Mouse (Mus musculus) liver, adult (tissue): ENCODE results near the gene Fam222b.

Experiments
- GATA4 ChIP-seq: IDR thresholded peaks from 2 replicates; pipeline ENCODE4 v1.6.1; 2014; ENCODE audit warnings: mild to moderate bottlenecking, low read length; ENCODE audit not compliant: insufficient replicate concordance

The Fam222b gene

GRCm38 (mm10) chr11:78146707-78147543 is 52.5 kb downstream of the Fam222b start:
- no peak for TF ChIP-seq GATA4

DNA sequence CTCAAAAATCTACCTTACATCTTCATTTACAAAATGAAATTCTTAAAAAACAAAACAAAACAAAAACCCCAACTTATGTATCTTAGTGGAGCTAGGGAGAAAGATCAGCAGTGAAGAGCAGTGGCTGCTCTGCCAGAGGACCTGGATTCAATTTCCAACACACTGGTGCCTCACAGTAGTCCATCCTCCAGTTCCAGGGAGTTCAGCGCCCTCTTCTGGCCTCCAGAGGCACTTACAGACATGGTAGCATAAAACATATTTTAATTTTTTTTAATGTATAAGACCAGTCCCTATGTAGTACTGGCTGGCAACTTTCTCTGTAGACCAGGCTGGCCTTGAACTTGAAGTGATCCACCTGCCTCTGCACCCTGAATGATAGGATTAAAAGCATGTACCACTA is 56.7 kb downstream of the Fam222b start:
- TF ChIP-seq GATA4: no peak

GRCm38 (mm10) chr11:78152299-78153231 is 58.1 kb downstream of the Fam222b start:
- no peak for TF ChIP-seq GATA4

DNA sequence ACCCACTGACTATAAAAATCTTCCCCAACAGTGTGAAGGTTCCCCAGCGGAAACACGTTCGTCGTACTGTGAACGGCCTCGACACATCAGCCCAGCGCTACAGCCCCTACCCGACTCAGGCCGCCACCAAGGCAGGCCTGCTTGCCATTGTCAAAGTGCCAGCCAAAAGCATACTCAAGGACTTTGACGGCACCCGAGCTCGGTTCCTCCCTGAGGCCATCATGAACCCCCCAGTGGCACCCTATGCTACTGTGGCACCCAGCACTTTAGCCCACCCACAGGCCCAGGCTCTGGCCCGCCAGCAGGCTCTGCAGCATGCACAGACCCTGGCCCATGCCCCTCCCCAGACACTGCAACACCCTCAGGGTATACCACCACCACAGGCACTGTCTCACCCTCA is 59.3 kb downstream of the Fam222b start:
- TF ChIP-seq GATA4: no peak

- TF ChIP-seq GATA4: no peak
Measured at GRCm38 (mm10) chr11:78155674-78156073, 61.2 kb downstream of the Fam222b start.

GRCm38 (mm10) chr11:78156156-78156699 is 61.8 kb downstream of the Fam222b start:
- no peak for TF ChIP-seq GATA4

- TF ChIP-seq GATA4: no peak
Measured at GRCm38 (mm10) chr11:78159096-78159495, 64.6 kb downstream of the Fam222b start.

GRCm38 (mm10) chr11:78159557-78159956 is 65.1 kb downstream of the Fam222b start:
- TF ChIP-seq GATA4: no peak

DNA sequence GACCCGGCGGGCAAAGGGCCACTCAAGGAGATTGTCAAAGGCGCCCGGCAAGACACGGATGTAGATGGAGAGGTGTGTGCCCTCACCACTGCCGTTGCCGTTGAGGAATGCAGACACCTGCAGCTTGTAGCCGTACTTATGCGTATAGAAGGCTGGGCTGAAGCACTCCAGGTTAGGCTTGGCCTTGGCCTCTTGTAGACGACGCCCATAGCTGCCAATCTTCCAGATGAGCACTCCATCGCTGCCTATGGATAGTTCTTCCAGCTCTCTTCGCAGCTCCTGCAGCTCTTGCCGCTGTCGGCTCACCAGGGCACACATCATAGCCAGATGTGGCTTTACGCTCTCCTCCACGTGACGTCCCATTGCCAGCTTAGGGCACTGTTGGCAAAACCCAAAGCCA is 65.7 kb downstream of the Fam222b start:
- TF ChIP-seq GATA4: no peak

- TF ChIP-seq GATA4: no peak
Measured at GRCm38 (mm10) chr11:78160675-78161074, 66.2 kb downstream of the Fam222b start.

DNA sequence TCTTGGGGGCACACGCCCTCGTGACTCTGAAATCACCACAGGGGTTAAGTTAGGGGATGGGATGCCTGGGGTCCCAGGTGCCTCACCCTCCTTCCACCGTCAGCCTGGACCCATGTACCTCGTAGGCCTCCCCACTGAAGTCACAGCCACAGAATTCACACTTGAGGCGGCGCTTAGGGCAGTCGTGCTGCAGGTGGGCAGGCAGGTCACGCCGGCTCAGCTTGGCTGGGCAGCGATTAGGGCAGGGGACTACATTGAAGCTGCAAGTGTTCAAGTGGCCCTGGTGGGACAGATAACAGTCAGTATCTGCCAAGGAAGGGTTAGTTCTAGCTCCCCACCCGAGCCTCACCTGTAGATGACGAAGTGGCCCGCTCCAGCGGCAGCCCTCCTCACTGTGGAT is 66.7 kb downstream of the Fam222b start:
- no peak for TF ChIP-seq GATA4

DNA sequence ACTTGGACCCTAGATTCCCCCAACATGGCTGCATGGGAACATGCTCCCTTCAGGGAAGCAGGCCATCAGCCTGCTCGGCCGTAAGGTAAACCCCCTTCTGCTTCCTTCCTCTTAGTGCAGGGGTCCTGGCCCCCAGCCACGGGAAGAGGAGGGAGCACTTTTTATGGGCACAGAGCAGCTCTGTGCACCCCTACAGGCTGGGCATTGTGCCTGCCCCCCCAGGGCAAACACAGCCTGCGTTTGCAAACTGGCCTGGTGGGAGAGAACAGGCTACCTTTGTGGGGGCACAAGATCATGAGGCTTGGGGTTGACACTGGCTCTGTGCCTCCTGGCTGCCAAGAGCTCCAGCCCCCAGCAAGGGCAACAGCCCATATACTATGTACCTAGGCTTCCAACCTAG is 67.5 kb downstream of the Fam222b start:
- no peak for TF ChIP-seq GATA4

- TF ChIP-seq GATA4: no peak
Measured at GRCm38 (mm10) chr11:78162504-78162903, 68.0 kb downstream of the Fam222b start.

- no peak for TF ChIP-seq GATA4
Measured at GRCm38 (mm10) chr11:78163045-78163444, 68.6 kb downstream of the Fam222b start.
